Mouse (Mus musculus) layer of hippocampus, adult 8-10 months (tissue): Measurements from ENCODE around the gene Golim4. TPM values are rescaled to one million over a fixed set of nuclear protein-coding genes. Genes with fewer than 3 reads are reported as not detected.

ENCODE experiments used
- total RNA-seq, 4 experiments: library from RNA; stranded (reverse); gene quantifications; 2 replicates each; pipeline ENCODE4 v1.2.4; 2022

Gene Golim4
- total RNA-seq, 4 experiments from 2014 or later: 23.7 to 36.5 (median 31.5) TPM

Other genes starting within 250 kb of the Golim4 start
- not detected for gene Gm29133, start 208.8 kb downstream of the Golim4 start, total RNA-seq
- 10 to 100 TPM; 17.3 to 22.5 (median 19.4) TPM for gene Fstl5, start 117.3 kb upstream of the Golim4 start, total RNA-seq